Mouse (Mus musculus) liver, embryonic 11.5 days (tissue): ENCODE measurements at regions not wholly inside any gene's neighbourhood (a gene's known extent, or its start where the extent isn't known, plus 50 kb on each side); places are given as distances from the start of the nearest gene placed in this dataset.

Experiments used
- ATAC-seq: fragments of 200-750 bp; cut with Nextera tagmentation; replicated peaks from 2 replicates; pipeline ENCODE4 v1.8.0; 2017; ENCODE audit warnings: moderate number of reproducible peaks, mild to moderate bottlenecking, moderate TSS enrichment, moderate library complexity; ENCODE audit not compliant: low FRiP score
- DNase-seq: peaks from one replicate; pipeline ENCODE4 v3.0.0-alpha.2; 2017; ENCODE audit warnings: low spot score
- H3K27ac ChIP-seq: fragments of 300-500 bp; sonication (generic); 2 replicates; pipeline ENCODE4 v1.5.1; 2014; ENCODE audit warnings: mild to moderate bottlenecking, low read depth, low read length, control low read depth
- H3K27me3 ChIP-seq: fragments of 300-500 bp; sonication (generic); replicated peaks from 2 replicates; pipeline ENCODE4 v1.6.1; 2014; ENCODE audit warnings: low read length, mixed read lengths; ENCODE audit not compliant: control insufficient read depth, insufficient read depth
- H3K36me3 ChIP-seq: fragments of 300-500 bp; sonication (generic); 2 replicates; pipeline ENCODE4 v1.6.1; 2014; ENCODE audit warnings: mild to moderate bottlenecking, low read length, moderate library complexity, mixed read lengths; ENCODE audit not compliant: control insufficient read depth, insufficient read depth
- H3K4me1 ChIP-seq: fragments of 300-500 bp; sonication (generic); replicated peaks from 2 replicates; pipeline ENCODE4 v1.6.1; 2014; ENCODE audit warnings: low read length, mixed read lengths; ENCODE audit not compliant: control insufficient read depth, insufficient read depth
- H3K4me2 ChIP-seq: fragments of 300-500 bp; sonication (generic); 2 replicates; pipeline ENCODE4 v1.6.1; 2014; ENCODE audit warnings: mild to moderate bottlenecking, control low read depth, moderate library complexity
- H3K4me3 ChIP-seq: fragments of 300-500 bp; sonication (generic); 2 replicates; pipeline ENCODE4 v1.5.1; 2014; ENCODE audit warnings: low read depth, low read length, control low read depth
- H3K9ac ChIP-seq: fragments of 300-500 bp; sonication (generic); 2 replicates; pipeline ENCODE4 v1.6.1; 2014; ENCODE audit warnings: low read depth, low read length, control low read depth
- H3K9me3 ChIP-seq: fragments of 300-500 bp; sonication (generic); 2 replicates; pipeline ENCODE4 v1.6.1; 2016; ENCODE audit warnings: low read length, inconsistent platforms, mixed read lengths; ENCODE audit not compliant: control insufficient read depth
- WGBS: fragments of 180-500 bp; shearing (Covaris S2); extraction: QIAGEN DNeasy Blood & Tissue Kit; methylation state at CpG from one replicate; pipeline ENCODE4 v1.1.7; 2014; 5-methylcytosine and 5-hydroxymethylcytosine counted together

DNA sequence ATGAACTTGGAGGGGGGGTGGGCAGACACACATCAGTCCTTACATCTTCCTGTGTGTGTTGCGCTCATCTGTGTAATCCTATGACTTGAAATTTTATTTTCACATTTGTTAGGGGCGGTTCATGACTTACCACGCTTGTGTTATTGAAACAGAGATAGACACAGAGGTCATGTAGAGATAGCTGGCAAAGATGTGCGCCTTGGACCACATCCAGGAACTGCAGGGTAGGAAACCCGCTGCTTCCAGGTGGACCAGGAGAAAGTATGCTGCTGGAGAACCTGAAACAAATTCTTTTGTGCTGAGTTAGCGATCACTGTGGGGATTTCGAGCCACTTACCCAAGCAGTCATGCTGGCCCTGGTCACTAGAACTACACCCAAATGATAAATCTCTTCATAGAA, 89.1 kb downstream of the Kcnj2 start:
- Histone ChIP-seq H3K4me3 (no peak overlapping the region), H3K36me3 (no peaks in the 10 kb centered on the region), H3K27me3 (no peaks in the 10 kb centered on the region), H3K4me1 (no peaks in the 10 kb centered on the region), H3K9me3 (no peaks in the 10 kb centered on the region), H3K4me2 (no peak overlapping the region), H3K9ac (no peak overlapping the region), H3K27ac (no peak overlapping the region)
- DNase-seq = no peak
- 84% methylated on average over 7 of the region's 7 CpGs for WGBS
- no peak for ATAC-seq

DNA sequence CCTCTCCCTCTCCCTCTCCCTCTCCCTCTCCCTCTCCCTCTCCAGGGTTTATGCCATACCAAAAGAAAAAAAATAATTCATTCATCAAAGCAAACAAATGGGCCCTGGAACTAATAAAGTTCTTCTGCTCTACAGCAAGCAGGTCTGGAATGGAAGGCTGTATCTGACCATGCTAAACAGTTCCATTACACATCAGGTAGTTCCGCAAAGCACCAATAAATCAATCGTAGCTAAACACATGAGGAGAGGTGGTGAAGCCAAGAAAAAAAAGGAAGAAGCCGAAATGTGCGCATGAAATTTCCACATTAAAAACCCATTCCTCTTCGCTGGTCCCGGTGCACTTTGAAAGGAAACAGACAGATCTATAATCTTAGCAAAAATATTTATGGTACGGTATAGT, 89.8 kb downstream of the Kcnj2 start:
- ATAC-seq (no peak), DNase-seq (no peak)
- no peak overlapping the region for H3K27ac ChIP-seq
- 83% methylated on average over 7 of the region's 7 CpGs for WGBS
- H3K4me3 ChIP-seq = no peak overlapping the region
- no peaks in the 10 kb centered on the region for H3K36me3 ChIP-seq
- no peaks in the 10 kb centered on the region for H3K27me3 ChIP-seq
- H3K9ac ChIP-seq = no peak overlapping the region
- H3K4me1 ChIP-seq = no peaks in the 10 kb centered on the region
- no peak overlapping the region for H3K4me2 ChIP-seq
- H3K9me3 ChIP-seq = no peaks in the 10 kb centered on the region

GRCm38 (mm10) chr11:111159299-111159698, 93.3 kb downstream of the Kcnj2 start:
- no peaks in the 10 kb centered on the region for H3K36me3 ChIP-seq
- H3K9me3 ChIP-seq = no peaks in the 10 kb centered on the region
- no peak overlapping the region for H3K4me2 ChIP-seq
- no peak overlapping the region for H3K9ac ChIP-seq
- ATAC-seq (no peak), DNase-seq (no peak)
- H3K4me1 ChIP-seq = no peaks in the 10 kb centered on the region
- H3K27ac ChIP-seq = no peak overlapping the region
- WGBS = 65% methylated on average over 2 of the region's 2 CpGs
- H3K27me3 ChIP-seq = no peaks in the 10 kb centered on the region
- no peak overlapping the region for H3K4me3 ChIP-seq

- Histone ChIP-seq H3K4me2 (no peak overlapping the region), H3K9ac (no peak overlapping the region), H3K9me3 (no peaks in the 10 kb centered on the region), H3K4me1 (no peaks in the 10 kb centered on the region), H3K4me3 (no peak overlapping the region), H3K36me3 (no peaks in the 10 kb centered on the region), H3K27me3 (no peaks in the 10 kb centered on the region), H3K27ac (no peak overlapping the region)
- ATAC-seq (no peak), DNase-seq (no peak)
Measured at GRCm38 (mm10) chr11:111164907-111165306, 98.9 kb downstream of the Kcnj2 start.

- Histone ChIP-seq H3K9ac (no peak overlapping the region), H3K36me3 (no peaks in the 10 kb centered on the region), H3K4me3 (no peak overlapping the region), H3K4me1 (no peaks in the 10 kb centered on the region), H3K27ac (no peak overlapping the region), H3K4me2 (no peak overlapping the region), H3K27me3 (no peaks in the 10 kb centered on the region), H3K9me3 (no peaks in the 10 kb centered on the region)
- WGBS = 70% methylated on average over 5 of the region's 5 CpGs
- ATAC-seq (no peak), DNase-seq (no peak)
Measured at GRCm38 (mm10) chr11:111170174-111170800, 104.3 kb downstream of the Kcnj2 start.

DNA sequence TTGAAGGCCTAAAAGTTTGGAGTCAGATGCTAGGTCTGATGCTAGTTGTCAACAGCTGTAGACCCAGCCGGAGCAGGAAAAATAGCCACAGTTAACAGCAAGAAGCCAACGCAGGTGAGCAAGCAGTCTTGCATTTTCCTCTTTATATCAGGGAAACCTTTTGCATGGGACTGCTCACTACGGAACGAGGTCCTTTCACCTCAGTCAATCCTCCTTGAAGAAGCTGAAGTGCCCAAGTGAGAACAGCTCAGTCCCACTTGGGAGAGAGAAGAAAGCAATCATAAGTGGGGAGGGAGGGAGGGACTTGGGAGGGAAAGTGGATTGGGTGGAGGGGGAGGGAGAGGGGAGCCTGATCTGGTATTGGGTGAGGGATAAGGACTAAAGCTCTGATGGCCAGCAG, 107.6 kb downstream of the Kcnj2 start:
- H3K36me3 ChIP-seq = no peaks in the 10 kb centered on the region
- H3K9ac ChIP-seq = no peak overlapping the region
- no peaks in the 10 kb centered on the region for H3K27me3 ChIP-seq
- H3K4me2 ChIP-seq = no peak overlapping the region
- H3K27ac ChIP-seq = no peak overlapping the region
- H3K9me3 ChIP-seq = no peaks in the 10 kb centered on the region
- H3K4me3 ChIP-seq = no peak overlapping the region
- DNase-seq = no peak
- no peak for ATAC-seq
- H3K4me1 ChIP-seq = no peaks in the 10 kb centered on the region
- WGBS = 86% methylated on average over 4 of the region's 4 CpGs

DNA sequence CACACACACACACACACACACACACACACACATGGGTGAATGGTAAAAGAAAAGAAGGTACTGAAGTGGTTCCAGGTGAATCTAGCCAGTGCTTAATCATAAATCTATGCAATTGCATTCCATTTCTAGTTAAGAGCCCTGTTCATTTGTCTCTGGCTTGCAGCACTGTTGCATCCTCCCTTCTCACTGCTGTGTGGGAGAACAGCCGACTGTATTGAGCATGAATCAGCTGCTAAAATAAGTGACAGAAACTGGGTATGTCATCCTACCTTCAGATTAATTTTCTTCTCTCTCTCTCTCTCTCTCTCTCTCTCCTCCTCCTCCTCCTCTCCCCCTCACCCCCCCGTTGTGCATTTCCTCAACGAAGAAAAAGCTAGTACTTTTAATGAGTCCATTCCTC, 109.6 kb downstream of the Kcnj2 start:
- no peaks in the 10 kb centered on the region for H3K4me1 ChIP-seq
- DNase-seq = no peak
- H3K27ac ChIP-seq = no peak overlapping the region
- no peaks in the 10 kb centered on the region for H3K36me3 ChIP-seq
- WGBS = 69% methylated on average over 3 of the region's 3 CpGs
- H3K4me3 ChIP-seq = no peak overlapping the region
- no peak for ATAC-seq
- no peak overlapping the region for H3K9ac ChIP-seq
- H3K9me3 ChIP-seq = no peaks in the 10 kb centered on the region
- no peaks in the 10 kb centered on the region for H3K27me3 ChIP-seq
- no peak overlapping the region for H3K4me2 ChIP-seq

DNA sequence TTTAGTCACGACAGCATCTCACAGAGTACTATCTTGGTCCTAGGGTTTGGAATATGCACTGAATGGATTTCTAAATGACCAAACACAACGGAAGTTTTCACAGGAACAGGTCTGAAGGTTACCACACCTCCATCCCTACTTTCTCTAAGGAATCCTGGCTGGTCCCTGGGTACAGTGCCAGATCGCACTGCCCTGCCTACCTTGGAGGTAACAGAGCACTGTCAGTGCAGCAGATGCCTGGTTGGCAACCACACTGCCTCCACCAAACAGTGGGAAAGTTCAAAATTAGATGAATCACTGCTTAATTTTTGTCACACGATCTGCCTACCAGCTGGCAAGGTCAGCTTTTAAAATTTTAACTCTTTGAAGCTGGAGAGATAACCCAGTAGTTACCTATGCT, 111.6 kb downstream of the Kcnj2 start:
- Histone ChIP-seq H3K27me3 (no peaks in the 10 kb centered on the region), H3K36me3 (no peaks in the 10 kb centered on the region), H3K4me1 (no peaks in the 10 kb centered on the region), H3K4me2 (no peak overlapping the region), H3K27ac (no peak overlapping the region), H3K9ac (no peak overlapping the region), H3K4me3 (no peak overlapping the region), H3K9me3 (no peaks in the 10 kb centered on the region)
- ATAC-seq = no peak
- 78% methylated on average over 4 of the region's 4 CpGs for WGBS
- DNase-seq = no peak

GRCm38 (mm10) chr11:111197422-111197821, 131.5 kb downstream of the Kcnj2 start:
- H3K36me3 ChIP-seq = no peaks in the 10 kb centered on the region
- WGBS = 82% methylated on average over 4 of the region's 4 CpGs
- H3K9me3 ChIP-seq = no peaks in the 10 kb centered on the region
- DNase-seq (no peak), ATAC-seq (no peak)
- no peak overlapping the region for H3K4me2 ChIP-seq
- no peak overlapping the region for H3K9ac ChIP-seq
- H3K27ac ChIP-seq = no peak overlapping the region
- H3K27me3 ChIP-seq = no peaks in the 10 kb centered on the region
- H3K4me3 ChIP-seq = no peak overlapping the region
- H3K4me1 ChIP-seq = no peaks in the 10 kb centered on the region
